Mouse (Mus musculus) mouse embryonic stem cell (cell line): ENCODE results near the gene Tmem47.

Experiments
- in situ Hi-C, 2 experiments: fragments of 300-500 bp; cut with MboI; formaldehyde crosslinking; loops; 1 replicate in 1 of 2; 3 replicates in 1 of 2; pipeline ENCODE4 v1.14.3; 2019 to 2020; ENCODE audit warnings: low sequenced_read_pairs in 2 of 2, low pct_unique_long_range_greater_than_20kb in 1 of 2, mixed read lengths in 1 of 2; ENCODE audit not compliant: unreplicated experiment in 1 of 2

Tmem47 gene

DNA sequence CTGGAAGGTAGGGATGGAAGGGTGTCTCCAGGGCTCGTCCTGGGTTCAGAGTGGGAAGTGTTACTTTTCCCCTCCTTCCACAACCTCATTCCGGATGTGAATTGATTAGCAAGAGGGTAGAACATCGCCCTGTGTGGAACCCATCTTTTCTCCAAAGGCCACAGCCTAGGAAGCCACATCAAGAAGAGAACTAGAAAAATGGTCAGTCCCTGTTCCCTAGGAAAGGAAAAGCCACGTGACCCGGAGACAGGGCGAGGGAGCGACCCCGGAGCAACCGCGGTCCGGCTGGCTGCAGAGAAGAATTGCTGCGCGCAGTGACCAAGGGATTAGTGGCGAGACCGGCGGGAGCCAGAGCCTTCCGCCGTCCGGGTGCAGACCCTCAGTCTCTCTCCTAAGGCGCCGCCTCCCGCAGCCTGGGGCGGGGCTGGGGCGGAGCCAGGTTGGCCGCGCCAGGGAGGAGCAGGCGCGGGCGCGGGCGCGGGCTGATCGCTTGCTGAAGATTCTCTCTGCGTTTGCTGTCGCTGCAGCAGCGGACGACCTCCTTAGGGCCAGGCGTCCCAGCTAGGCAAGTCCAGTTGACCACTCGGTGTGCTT is at the start of gene Tmem47:
TSS of gene Tmem47 (plus strand) at position 489 of the 594 bp plus-strand sequence.
- in situ Hi-C loops: no loop called here

GRCm38 (mm10) chrX:81070804-81071461 is 435 bp downstream of the Tmem47 start:
- in situ Hi-C loops: no loop called here

DNA sequence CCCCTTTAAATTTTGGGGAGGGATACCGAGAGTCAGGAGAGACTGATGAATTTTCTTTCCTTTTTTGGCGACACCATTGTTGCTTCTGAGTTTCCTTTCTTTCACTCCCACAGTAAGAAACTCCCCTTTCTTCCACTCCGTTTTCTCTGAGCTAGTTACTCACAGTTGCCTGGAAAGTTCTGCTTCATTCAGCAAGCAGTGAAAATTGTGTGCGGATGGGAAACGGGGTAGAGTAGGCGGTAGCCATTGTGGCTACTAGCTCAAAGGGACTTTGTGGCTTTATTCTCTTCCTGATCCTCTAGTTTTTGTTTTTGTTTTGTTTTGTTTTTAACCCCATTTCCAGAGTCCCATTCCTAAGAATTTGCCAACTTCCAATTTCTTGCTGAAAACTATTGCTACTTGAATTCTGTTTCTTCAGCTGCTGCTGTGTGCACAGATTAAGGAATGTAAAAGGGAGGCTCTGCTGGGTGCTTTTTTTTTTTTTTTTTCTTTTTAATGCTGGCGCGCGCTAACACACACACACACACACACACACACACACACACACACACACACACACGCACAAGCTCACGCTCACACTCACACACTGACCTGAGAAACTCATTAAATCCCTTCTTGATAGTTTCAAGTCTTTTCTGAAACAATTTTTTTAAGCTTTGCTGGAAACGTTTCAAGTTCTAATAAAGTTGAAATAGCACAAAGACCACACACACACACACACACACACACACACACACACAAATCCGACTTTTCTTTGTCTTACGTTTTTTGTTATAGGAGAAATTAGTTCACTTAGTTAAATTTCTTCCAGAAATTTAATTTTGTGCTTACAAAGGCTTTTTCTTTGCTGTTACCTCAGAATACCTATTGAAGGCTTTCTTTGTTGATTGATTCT is 1.5 kb downstream of the Tmem47 start:
- in situ Hi-C loops: no loop called here

GRCm38 (mm10) chrX:81072651-81073050 is 2.2 kb downstream of the Tmem47 start:
- in situ Hi-C loops: no loop called here

DNA sequence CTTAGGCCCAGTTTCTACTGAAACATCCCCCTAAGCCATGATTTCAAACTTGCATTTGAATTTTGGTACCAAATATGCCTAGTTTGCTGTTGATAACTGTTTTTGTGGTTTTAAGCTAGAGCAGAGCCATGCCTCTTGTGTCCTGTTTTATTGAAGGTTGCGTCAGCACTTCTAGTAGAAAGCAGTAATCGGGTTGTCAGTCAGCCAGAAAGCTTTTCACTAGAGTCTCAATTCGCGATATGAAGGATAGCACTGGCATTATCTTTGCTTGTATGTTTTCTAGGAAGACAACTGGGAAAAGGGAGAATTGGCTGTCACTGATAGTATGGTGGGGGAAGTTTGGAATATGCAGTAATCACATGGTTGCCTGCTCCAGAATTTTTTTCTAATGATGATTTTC is 3.3 kb downstream of the Tmem47 start:
- in situ Hi-C loops: no loop called here

DNA sequence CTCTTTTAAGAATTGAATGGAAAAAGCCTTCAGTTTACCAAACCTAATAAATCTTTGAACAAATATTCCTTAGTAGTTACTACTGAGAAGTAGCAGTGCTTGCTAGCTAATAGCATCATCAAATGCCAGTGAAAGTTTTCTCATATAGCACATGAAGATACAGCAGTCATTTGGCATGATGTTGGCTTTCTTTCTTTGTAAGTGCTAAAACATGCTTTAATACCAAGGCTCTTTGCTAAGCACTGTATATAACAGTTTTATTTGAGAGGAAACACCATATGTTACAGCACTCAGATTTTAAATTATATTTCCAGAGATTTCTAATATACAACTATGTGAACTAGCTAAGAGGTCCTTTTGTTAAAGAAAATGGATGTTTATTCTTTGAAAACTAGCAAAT is 8.0 kb downstream of the Tmem47 start:
- in situ Hi-C loops: no loop called here

DNA sequence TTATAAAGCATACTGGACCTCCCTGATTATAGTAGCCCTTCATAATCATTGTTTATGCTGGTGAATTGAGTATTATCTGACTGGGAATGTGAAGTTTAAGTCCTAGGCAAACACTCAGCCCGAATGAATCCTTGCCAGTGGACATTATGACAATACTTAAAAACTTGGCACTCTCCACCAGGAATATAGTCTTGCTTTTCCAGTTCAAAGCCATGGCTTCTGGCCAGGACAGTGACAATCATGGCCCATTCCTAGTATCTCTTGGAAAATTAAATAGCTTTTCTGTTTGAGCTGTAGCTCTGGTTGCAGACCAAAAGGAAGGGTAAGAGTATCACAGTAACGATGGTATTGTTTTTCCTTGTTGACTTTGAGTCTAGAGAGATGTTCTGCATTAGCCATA is 10.5 kb downstream of the Tmem47 start:
- in situ Hi-C loops: no loop called here

DNA sequence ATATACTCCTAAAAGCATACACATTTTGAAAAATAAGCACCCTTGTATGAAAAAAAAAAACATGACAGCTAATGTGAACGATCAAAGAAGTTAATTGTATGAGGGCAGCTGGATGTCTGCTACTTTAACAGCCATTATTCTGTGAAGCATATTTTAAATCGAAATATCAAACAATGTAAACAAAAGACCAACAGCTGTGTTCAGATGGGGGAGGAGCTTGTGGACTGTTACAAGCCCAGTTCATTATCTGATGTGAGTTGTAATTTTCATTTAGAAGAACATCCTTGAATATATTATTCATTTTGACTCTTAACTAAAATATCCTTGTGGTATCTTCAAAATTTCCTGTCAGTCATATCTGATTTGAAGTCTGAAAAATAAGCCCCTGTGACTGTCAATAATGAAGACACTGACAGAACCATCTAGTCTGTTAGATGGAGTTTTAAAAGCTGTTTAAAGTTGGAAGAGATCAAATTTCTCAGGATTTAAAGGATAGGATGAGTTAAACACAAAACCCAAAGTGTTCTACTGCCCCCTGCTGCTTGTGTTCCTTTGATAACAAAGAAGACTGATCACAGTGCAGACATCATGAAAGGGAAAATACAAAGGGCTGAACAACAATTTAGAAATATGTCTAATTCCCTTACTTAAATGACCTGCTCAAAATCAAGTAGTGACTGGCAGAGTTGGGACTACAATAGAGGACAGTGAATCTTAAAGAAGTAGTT is 14.7 kb downstream of the Tmem47 start:
- in situ Hi-C loops: no loop called here

DNA sequence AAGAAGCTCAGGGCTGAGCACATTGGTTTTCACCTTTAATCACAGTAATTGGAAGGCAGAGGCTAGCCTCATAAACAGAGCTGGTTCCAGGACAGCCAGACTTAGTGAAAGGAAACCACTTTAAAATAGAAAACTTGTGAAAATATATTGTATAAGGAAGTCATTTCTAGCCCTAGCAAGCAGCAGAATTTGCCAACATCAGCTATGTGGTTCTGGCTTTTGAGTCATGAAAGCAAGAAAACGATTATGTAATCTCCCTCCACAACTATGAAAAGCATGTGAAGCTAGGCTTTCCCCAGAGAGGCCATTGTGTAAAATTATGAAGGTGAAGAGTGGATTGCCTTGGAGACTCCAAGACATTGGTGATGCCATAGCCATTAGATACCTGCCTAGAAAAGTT is 76.9 kb downstream of the Tmem47 start:
- in situ Hi-C loops: no loop called here
